Mouse (Mus musculus) heart, embryonic 11.5 days (tissue): ENCODE measurements around the gene Lrrtm4. TPM values are rescaled to one million over a fixed set of nuclear protein-coding genes. Genes with fewer than 3 reads are reported as not detected.

ENCODE experiments used
- ATAC-seq: fragments of 200-750 bp; cut with Nextera tagmentation; replicated peaks from 2 replicates; pipeline ENCODE4 v1.8.0; 2017; ENCODE audit warnings: moderate library complexity; ENCODE audit not compliant: insufficient number of reproducible peaks, low FRiP score, low TSS enrichment
- H3K27ac ChIP-seq: fragments of 300-500 bp; sonication (generic); 2 replicates; pipeline ENCODE4 v1.5.1; 2014; ENCODE audit warnings: mild to moderate bottlenecking, low read depth, low read length
- H3K27me3 ChIP-seq: fragments of 300-500 bp; sonication (generic); 2 replicates; pipeline ENCODE4 v1.6.1; 2014; ENCODE audit warnings: mild to moderate bottlenecking, low read length, mixed read lengths; ENCODE audit not compliant: control insufficient read depth, insufficient read depth
- H3K36me3 ChIP-seq: fragments of 300-500 bp; sonication (generic); 2 replicates; pipeline ENCODE4 v1.6.1; 2014; ENCODE audit warnings: mild to moderate bottlenecking, low read length, moderate library complexity, mixed read lengths; ENCODE audit not compliant: control insufficient read depth, insufficient read depth
- H3K4me1 ChIP-seq: fragments of 300-500 bp; sonication (generic); 2 replicates; pipeline ENCODE4 v1.6.1; 2014; ENCODE audit warnings: low read length; ENCODE audit not compliant: control insufficient read depth, insufficient read depth
- H3K4me2 ChIP-seq: fragments of 300-500 bp; sonication (generic); 2 replicates; pipeline ENCODE4 v1.6.1; 2014; ENCODE audit warnings: mild to moderate bottlenecking, moderate library complexity
- H3K4me3 ChIP-seq: fragments of 300-500 bp; sonication (generic); 2 replicates; pipeline ENCODE4 v1.5.1; 2014; ENCODE audit warnings: low read depth, low read length
- H3K9ac ChIP-seq: fragments of 300-500 bp; sonication (generic); 2 replicates; pipeline ENCODE4 v1.6.1; 2014; ENCODE audit warnings: mild to moderate bottlenecking, low read depth, low read length, moderate library complexity
- H3K9me3 ChIP-seq: fragments of 300-500 bp; sonication (generic); replicated peaks from 2 replicates; pipeline ENCODE4 v1.6.1; 2016; ENCODE audit warnings: low read length; ENCODE audit not compliant: control insufficient read depth
- WGBS: fragments of 180-500 bp; shearing (Covaris S2); extraction: QIAGEN DNeasy Blood & Tissue Kit; methylation state at CpG from one replicate; pipeline ENCODE4 v1.1.7; 2014; ENCODE audit not compliant: insufficient replicate concordance; 5-methylcytosine and 5-hydroxymethylcytosine counted together
- polyA plus RNA-seq: library from polyadenylated mRNA; unstranded; fragments of >200 nt; fragmentation: Nextera tagmentation; extraction: Ambion mirVana; gene quantifications from 2 replicates; pipeline ENCODE4 v1.2.1, GENCODE M21; 2014

Lrrtm4 gene
- polyA plus RNA-seq, 1 experiment from 2014 or later: 1.7 TPM

DNA sequence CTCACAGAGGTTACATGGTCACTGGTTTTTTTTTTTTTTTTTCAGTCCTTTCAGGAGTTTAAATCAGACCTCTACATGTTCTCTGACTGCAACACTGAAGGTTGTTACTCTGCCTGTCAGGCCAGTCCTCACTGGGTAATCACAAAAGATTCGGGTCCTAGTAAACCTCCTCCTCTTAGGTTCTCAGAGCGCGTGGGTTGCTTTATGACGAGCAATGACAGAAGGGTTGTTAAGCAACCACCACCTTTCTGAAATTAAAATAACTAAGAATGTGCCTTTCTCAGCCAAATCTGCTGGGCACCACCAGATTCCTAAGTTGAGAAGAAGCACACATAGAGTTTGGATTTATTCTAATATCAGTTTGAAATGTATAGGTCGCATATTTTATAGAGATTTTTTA, 644.1 kb downstream of the Lrrtm4 start:
- Histone ChIP-seq H3K4me2 (no peak overlapping the region), H3K4me3 (no peak overlapping the region), H3K27ac (no peak overlapping the region), H3K4me1 (no peaks in the 10 kb centered on the region), H3K9me3 (no peaks in the 10 kb centered on the region), H3K27me3 (no peaks in the 10 kb centered on the region), H3K36me3 (no peaks in the 10 kb centered on the region), H3K9ac (no peak overlapping the region)
- WGBS: 79% methylated on average over 5 of the region's 5 CpGs
- no peak for ATAC-seq

DNA sequence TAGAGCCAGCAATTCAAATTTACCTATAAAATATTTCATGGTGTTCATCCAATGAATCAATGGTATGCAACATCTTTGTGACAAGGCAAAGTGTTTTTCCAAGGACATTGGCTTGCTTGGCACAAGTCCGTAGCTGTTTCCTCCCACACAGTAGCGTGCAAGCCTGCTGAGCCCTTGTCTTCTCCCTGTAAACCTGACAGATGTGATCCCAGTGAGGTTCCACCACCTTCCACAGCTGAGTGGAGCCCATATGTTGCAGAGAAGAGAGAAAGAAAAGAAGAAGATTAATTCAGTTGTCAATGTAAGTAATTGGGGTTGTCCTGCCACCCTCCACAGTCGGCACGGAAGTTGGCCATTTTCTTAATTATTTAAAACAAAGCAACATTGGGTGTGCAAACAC, 645.4 kb downstream of the Lrrtm4 start:
- Histone ChIP-seq H3K27me3 (no peaks in the 10 kb centered on the region), H3K27ac (no peak overlapping the region), H3K4me1 (no peaks in the 10 kb centered on the region), H3K4me2 (no peak overlapping the region), H3K9me3 (no peaks in the 10 kb centered on the region), H3K4me3 (no peak overlapping the region), H3K9ac (no peak overlapping the region), H3K36me3 (no peaks in the 10 kb centered on the region)
- no peak for ATAC-seq
- WGBS: 86% methylated on average over 4 of the region's 4 CpGs

DNA sequence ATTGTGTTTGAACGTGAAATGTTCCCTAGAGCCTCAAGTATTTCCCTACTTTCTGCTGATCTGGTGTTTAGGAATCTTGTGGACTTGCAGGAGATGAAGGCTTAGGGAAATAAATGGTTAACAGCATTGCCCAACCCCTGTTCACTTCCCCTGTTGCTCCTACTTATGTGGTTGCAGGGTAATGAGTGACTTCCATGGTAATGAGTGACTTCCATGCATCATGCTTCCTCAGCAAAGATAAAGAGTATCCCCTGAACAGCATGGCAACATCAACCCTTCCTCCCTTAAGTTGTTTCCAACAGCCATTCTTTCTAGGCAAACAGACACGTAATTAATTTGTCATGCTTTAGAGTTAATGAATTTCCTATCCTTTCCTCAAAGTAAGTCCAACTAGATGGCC, 685.5 kb downstream of the Lrrtm4 start:
- no peaks in the 10 kb centered on the region for H3K27me3 ChIP-seq
- no peaks in the 10 kb centered on the region for H3K9me3 ChIP-seq
- H3K4me3 ChIP-seq: no peak overlapping the region
- 73% methylated on average over 2 of the region's 2 CpGs for WGBS
- no peak overlapping the region for H3K27ac ChIP-seq
- no peaks in the 10 kb centered on the region for H3K4me1 ChIP-seq
- no peak overlapping the region for H3K9ac ChIP-seq
- ATAC-seq: no peak
- H3K36me3 ChIP-seq: no peaks in the 10 kb centered on the region
- no peak overlapping the region for H3K4me2 ChIP-seq

DNA sequence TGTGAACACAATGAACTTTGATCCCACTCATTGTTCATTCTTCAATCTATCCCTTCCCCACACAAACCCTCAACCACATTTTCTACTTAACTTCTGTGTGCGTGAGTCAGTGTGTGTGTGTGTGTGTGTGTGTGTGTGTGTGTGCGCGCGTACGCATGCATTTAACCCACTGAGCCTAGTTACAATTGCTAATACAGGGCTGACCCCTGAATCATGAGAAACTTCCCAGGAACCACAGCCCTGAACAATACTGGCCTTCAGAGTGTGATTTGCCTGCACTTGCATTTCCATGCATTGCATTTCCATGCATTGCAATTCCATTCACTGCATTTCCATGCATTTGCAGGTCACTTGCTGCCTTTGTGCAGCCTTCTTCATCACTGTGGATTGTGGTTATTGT, 701.8 kb downstream of the Lrrtm4 start:
- Histone ChIP-seq H3K4me2 (no peak overlapping the region), H3K9me3 (no peaks in the 10 kb centered on the region), H3K4me3 (no peak overlapping the region), H3K4me1 (no peaks in the 10 kb centered on the region), H3K27me3 (no peaks in the 10 kb centered on the region), H3K9ac (no peak overlapping the region), H3K36me3 (no peaks in the 10 kb centered on the region), H3K27ac (no peak overlapping the region)
- no peak for ATAC-seq
- WGBS: 87% methylated on average over 5 of the region's 5 CpGs

- Histone ChIP-seq H3K4me3 (no peak overlapping the region), H3K27ac (no peak overlapping the region), H3K4me1 (no peaks in the 10 kb centered on the region), H3K4me2 (no peak overlapping the region), H3K9ac (no peak overlapping the region), H3K9me3 (no peaks in the 10 kb centered on the region), H3K36me3 (no peaks in the 10 kb centered on the region), H3K27me3 (no peaks in the 10 kb centered on the region)
- 80% methylated on average over 3 of the region's 3 CpGs for WGBS
- ATAC-seq: no peak
Observed at GRCm38 (mm10) chr6:80733416-80733815, 714.7 kb downstream of the Lrrtm4 start.

DNA sequence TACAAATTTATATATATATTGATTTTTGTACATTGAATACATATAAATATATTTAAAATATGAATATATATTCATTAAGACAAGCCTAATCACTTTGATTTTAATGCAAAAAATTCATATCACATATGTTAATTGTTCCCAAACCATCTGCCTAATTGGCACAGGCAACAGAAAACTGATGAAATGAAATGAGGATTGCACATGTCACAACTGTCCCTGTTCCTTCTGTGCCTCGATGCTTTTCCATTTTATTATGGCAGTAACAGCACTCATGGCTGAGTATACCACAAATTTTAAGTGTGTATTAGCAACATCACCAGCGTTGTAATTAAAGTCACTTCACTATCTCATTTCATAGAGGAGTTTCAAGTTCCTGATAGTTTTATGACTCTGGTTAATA, 732.1 kb downstream of the Lrrtm4 start:
- 70% methylated on average over 2 of the region's 2 CpGs for WGBS
- no peak overlapping the region for H3K27ac ChIP-seq
- H3K4me3 ChIP-seq: no peak overlapping the region
- no peaks in the 10 kb centered on the region for H3K36me3 ChIP-seq
- H3K9ac ChIP-seq: no peak overlapping the region
- no peak overlapping the region for H3K4me2 ChIP-seq
- no peak for ATAC-seq
- H3K9me3 ChIP-seq: no peaks in the 10 kb centered on the region
- H3K4me1 ChIP-seq: no peaks in the 10 kb centered on the region
- H3K27me3 ChIP-seq: no peaks in the 10 kb centered on the region

- no peak for ATAC-seq
- Histone ChIP-seq H3K9ac (no peak overlapping the region), H3K4me1 (no peaks in the 10 kb centered on the region), H3K36me3 (no peaks in the 10 kb centered on the region), H3K4me3 (no peak overlapping the region), H3K4me2 (no peak overlapping the region), H3K27ac (no peak overlapping the region), H3K9me3 (no peaks in the 10 kb centered on the region), H3K27me3 (no peaks in the 10 kb centered on the region)
- WGBS: 76% methylated on average over 5 of the region's 5 CpGs
Observed at GRCm38 (mm10) chr6:80760641-80761204, 742.0 kb downstream of the Lrrtm4 start.

DNA sequence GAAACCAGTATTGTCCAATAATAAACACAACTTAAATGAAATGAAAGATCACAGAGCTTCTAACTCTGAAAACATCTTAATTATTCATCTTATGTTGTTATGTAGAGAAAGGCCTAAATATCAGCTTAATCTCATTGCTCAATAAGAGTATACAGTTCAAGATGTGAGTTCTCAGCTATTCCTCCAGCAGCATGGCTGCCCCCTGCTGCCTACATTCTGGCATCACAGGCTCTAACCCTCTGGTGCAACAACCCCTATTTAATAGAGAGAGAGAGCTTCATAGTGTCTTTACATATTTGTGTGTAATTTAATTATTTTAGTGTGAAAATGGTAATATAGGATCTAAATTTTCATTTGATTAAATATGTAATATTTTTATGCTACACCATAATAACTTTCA, 767.6 kb downstream of the Lrrtm4 start:
- Histone ChIP-seq H3K9ac (no peak overlapping the region), H3K4me3 (no peak overlapping the region), H3K4me2 (no peak overlapping the region), H3K36me3 (no peaks in the 10 kb centered on the region), H3K9me3 (no peaks in the 10 kb centered on the region), H3K27ac (no peak overlapping the region), H3K4me1 (no peaks in the 10 kb centered on the region), H3K27me3 (no peaks in the 10 kb centered on the region)
- no peak for ATAC-seq

GRCm38 (mm10) chr6:80823753-80824152, 805.1 kb downstream of the Lrrtm4 start:
- WGBS: 80% methylated on average over 5 of the region's 5 CpGs

More at GRCm38 (mm10) chr6:80823753-80824152, 805.1 kb downstream of the Lrrtm4 start:
- ATAC-seq: no peak
- Histone ChIP-seq H3K36me3 (no peaks in the 10 kb centered on the region), H3K4me1 (no peaks in the 10 kb centered on the region), H3K27ac (no peak overlapping the region), H3K4me3 (no peak overlapping the region), H3K9me3 (no peaks in the 10 kb centered on the region), H3K4me2 (no peak overlapping the region), H3K27me3 (no peaks in the 10 kb centered on the region), H3K9ac (no peak overlapping the region)
